Mouse (Mus musculus) MEL (cell line): ENCODE data around the gene Evl. TPM values are rescaled to one million over a fixed set of nuclear protein-coding genes. Genes with fewer than 3 reads are reported as not detected.
"Not testable (repeated sequence)": the region's sequence is repeated elsewhere in the genome, so short reads cannot be mapped to it uniquely, and the experiment has no call there.

Experiments
- DNase-seq: peaks from one replicate; pipeline ENCODE4 v3.0.0; 2011; ENCODE audit warnings: low read depth, low spot score
- H3K27ac ChIP-seq: 2 replicates; pipeline ENCODE4 v1.5.1; 2012; ENCODE audit warnings: low read depth, mild to moderate bottlenecking, control low read depth, low read length, moderate library complexity; ENCODE audit not compliant: control insufficient read depth
- H3K27me3 ChIP-seq, 2 experiments: fragments of 150-350 bp in 1 of 2; sonication (generic) in 1 of 2; 2 replicates each; pipeline ENCODE4 v1.6.1; 2012; ENCODE audit warnings: low read length in 2 of 2, mild to moderate bottlenecking in 2 of 2, improper control_type of control experiment in 1 of 2, moderate library complexity in 1 of 2; ENCODE audit not compliant: insufficient read depth in 2 of 2, control insufficient read depth in 1 of 2
- H3K36me3 ChIP-seq, 2 experiments: 2 replicates each; pipeline ENCODE4 v1.6.1; 2012 to 2014; ENCODE audit warnings: low read length in 2 of 2, improper control_type of control experiment in 1 of 2, inconsistent platforms in 1 of 2, mild to moderate bottlenecking in 1 of 2; ENCODE audit not compliant: insufficient read depth in 2 of 2, control insufficient read depth in 1 of 2
- H3K4me1 ChIP-seq, 2 experiments: fragments of 150-350 bp in 1 of 2; sonication (generic) in 1 of 2; 2 replicates each; pipeline ENCODE4 v1.6.1; 2012; ENCODE audit warnings: low read length in 2 of 2, improper control_type of control experiment in 1 of 2, mild to moderate bottlenecking in 1 of 2; ENCODE audit not compliant: insufficient read depth in 2 of 2, control insufficient read depth in 1 of 2
- H3K4me3 ChIP-seq, 2 experiments: fragments of 150-350 bp in 1 of 2; sonication (generic) in 1 of 2; 2 replicates each; pipeline ENCODE4 v1.5.1; 2012; ENCODE audit warnings: low read depth in 2 of 2, low read length in 2 of 2, mild to moderate bottlenecking in 2 of 2, moderate library complexity in 2 of 2, control low read depth in 1 of 2, improper control_type of control experiment in 1 of 2; ENCODE audit not compliant: control insufficient read depth in 1 of 2, insufficient read depth in 1 of 2
- H3K79me2 ChIP-seq: 2 replicates; pipeline ENCODE4 v1.6.1; 2012; ENCODE audit warnings: mild to moderate bottlenecking, low read length, moderate library complexity; ENCODE audit not compliant: control insufficient read depth, poor library complexity, insufficient read depth
- H3K9ac ChIP-seq: 2 replicates; pipeline ENCODE4 v1.6.1; 2012; ENCODE audit warnings: low read depth, mild to moderate bottlenecking, control low read depth, low read length, moderate library complexity; ENCODE audit not compliant: control insufficient read depth, poor library complexity, severe bottlenecking
- H3K9me3 ChIP-seq: fragments of 150-350 bp; sonication (generic); replicated peaks from 2 replicates; pipeline ENCODE4 v1.6.1; 2012; ENCODE audit warnings: mild to moderate bottlenecking, low read length, improper control_type of control experiment, moderate library complexity; ENCODE audit not compliant: insufficient read depth
- BHLHE40 ChIP-seq: IDR thresholded peaks from 2 replicates; pipeline ENCODE4 v1.6.1; 2012; ENCODE audit warnings: low read depth, mild to moderate bottlenecking, inconsistent platforms, low read length, improper control_type of control experiment, borderline replicate concordance
- CHD1 ChIP-seq: IDR thresholded peaks from 2 replicates; pipeline ENCODE4 v1.6.1; 2012; ENCODE audit warnings: low read depth, mild to moderate bottlenecking, inconsistent platforms, low read length, improper control_type of control experiment
- CHD2 ChIP-seq: IDR thresholded peaks from 2 replicates; pipeline ENCODE4 v1.6.1; 2011; ENCODE audit warnings: low read length, improper control_type of control experiment
- CTCF ChIP-seq, 3 experiments: IDR thresholded peaks in 2 of 3; conservative IDR thresholded peaks in 1 of 3; 2 replicates each; pipeline ENCODE4 v1.5.1; 2011 to 2012; ENCODE audit warnings: low read length in 3 of 3, low read depth in 2 of 3, mild to moderate bottlenecking in 2 of 3, improper control_type of control experiment in 1 of 3, inconsistent platforms in 1 of 3, mixed read lengths in 1 of 3, moderate library complexity in 1 of 3; ENCODE audit not compliant: control insufficient read depth in 1 of 3, insufficient read depth in 1 of 3, poor library complexity in 1 of 3, severe bottlenecking in 1 of 3
- E2F4 ChIP-seq: IDR thresholded peaks from 2 replicates; pipeline ENCODE4 v1.6.1; 2011; ENCODE audit warnings: low read depth, low read length, improper control_type of control experiment, borderline replicate concordance
- EP300 ChIP-seq, 2 experiments: IDR thresholded peaks; 2 replicates each; pipeline ENCODE4 v1.6.1; 2011; ENCODE audit warnings: improper control_type of control experiment in 2 of 2, low read length in 2 of 2, low read depth in 1 of 2, mild to moderate bottlenecking in 1 of 2
- ETS1 ChIP-seq: IDR thresholded peaks from 2 replicates; pipeline ENCODE4 v1.6.1; 2012; ENCODE audit warnings: low read depth, mild to moderate bottlenecking, inconsistent platforms, low read length, improper control_type of control experiment, moderate library complexity
- GABPA ChIP-seq: IDR thresholded peaks from 2 replicates; pipeline ENCODE4 v1.6.1; 2012; ENCODE audit warnings: low read depth, mild to moderate bottlenecking, inconsistent platforms, low read length, improper control_type of control experiment, moderate library complexity
- GATA1 ChIP-seq: IDR thresholded peaks from 2 replicates; pipeline ENCODE4 v1.6.1; 2011; ENCODE audit warnings: low read depth, low read length, improper control_type of control experiment
- HCFC1 ChIP-seq: IDR thresholded peaks from 2 replicates; pipeline ENCODE4 v1.6.1; 2012; ENCODE audit warnings: low read depth, mild to moderate bottlenecking, inconsistent platforms, low read length, improper control_type of control experiment, moderate library complexity
- KAT2A ChIP-seq: conservative IDR thresholded peaks from 2 replicates; pipeline ENCODE4 v1.6.1; 2012; ENCODE audit warnings: low read depth, low read length, improper control_type of control experiment, inconsistent platforms
- MAX ChIP-seq: IDR thresholded peaks from 2 replicates; pipeline ENCODE4 v1.6.1; 2011; ENCODE audit warnings: low read length, improper control_type of control experiment
- MAZ ChIP-seq: IDR thresholded peaks from 2 replicates; pipeline ENCODE4 v1.6.1; 2012; ENCODE audit warnings: low read depth, mild to moderate bottlenecking, inconsistent platforms, low read length, improper control_type of control experiment
- MEF2A ChIP-seq: IDR thresholded peaks from 2 replicates; pipeline ENCODE4 v1.6.1; 2014; ENCODE audit warnings: low read depth, mild to moderate bottlenecking, inconsistent platforms, low read length, improper control_type of control experiment; ENCODE audit not compliant: poor library complexity, insufficient replicate concordance, severe bottlenecking; ENCODE audit errors: extremely low read depth
- MXI1 ChIP-seq: IDR thresholded peaks from 2 replicates; pipeline ENCODE4 v1.6.1; 2011; ENCODE audit warnings: mild to moderate bottlenecking, low read depth, low read length, improper control_type of control experiment
- MYB ChIP-seq: IDR thresholded peaks from 2 replicates; pipeline ENCODE4 v1.6.1; 2011; ENCODE audit warnings: mild to moderate bottlenecking, low read depth, low read length, improper control_type of control experiment
- MYC ChIP-seq: IDR thresholded peaks from 2 replicates; pipeline ENCODE4 v1.6.1; 2011; ENCODE audit warnings: low read depth, mild to moderate bottlenecking, low read length, improper control_type of control experiment, moderate library complexity
- NELFE ChIP-seq: IDR thresholded peaks from 2 replicates; pipeline ENCODE4 v1.6.1; 2011; ENCODE audit warnings: low read depth, low read length, improper control_type of control experiment
- POLR2AphosphoS2 ChIP-seq: IDR thresholded peaks from 2 replicates; pipeline ENCODE4 v1.6.1; 2011; ENCODE audit warnings: low read length, improper control_type of control experiment
- RAD21 ChIP-seq: IDR thresholded peaks from 2 replicates; pipeline ENCODE4 v1.6.1; 2011; ENCODE audit warnings: mild to moderate bottlenecking, low read depth, low read length, improper control_type of control experiment
- SIN3A ChIP-seq: IDR thresholded peaks from 2 replicates; pipeline ENCODE4 v1.6.1; 2012; ENCODE audit warnings: low read length, improper control_type of control experiment, inconsistent platforms
- TAL1 ChIP-seq: IDR thresholded peaks from 2 replicates; pipeline ENCODE4 v1.6.1; 2012; ENCODE audit warnings: mild to moderate bottlenecking, inconsistent platforms, low read length, moderate library complexity, mixed read lengths
- TBP ChIP-seq: IDR thresholded peaks from 2 replicates; pipeline ENCODE4 v1.8.0; 2011; ENCODE audit warnings: low read depth, low read length, improper control_type of control experiment
- TCF12 ChIP-seq: IDR thresholded peaks from 2 replicates; pipeline ENCODE4 v1.6.1; 2014; ENCODE audit warnings: low read depth, mild to moderate bottlenecking, inconsistent platforms, low read length, improper control_type of control experiment, moderate library complexity
- ZMIZ1 ChIP-seq: IDR thresholded peaks from 2 replicates; pipeline ENCODE4 v1.6.1; 2012; ENCODE audit warnings: low read depth, mild to moderate bottlenecking, inconsistent platforms, low read length, improper control_type of control experiment, moderate library complexity
- ZNF384 ChIP-seq: IDR thresholded peaks from 2 replicates; pipeline ENCODE4 v1.6.1; 2012; ENCODE audit warnings: low read depth, mild to moderate bottlenecking, inconsistent platforms, low read length, improper control_type of control experiment
- polyA plus RNA-seq, 2 experiments: library from polyadenylated mRNA; stranded (reverse) in 1 of 2; unstranded in 1 of 2; fragments of >175 nt in 1 of 2; fragments of >200 nt in 1 of 2; gene quantifications; 2 replicates each; pipeline versions ENCODE4 v1.2.1 to v1.2.4; 2012; ENCODE audit warnings: low replicate concordance in 2 of 2, low read depth in 1 of 2; ENCODE audit not compliant: insufficient read length in 2 of 2, insufficient read depth in 1 of 2, missing spikeins in 1 of 2
- total RNA-seq: library from RNA; depleted of rRNA; stranded (reverse); fragments of 300-350 nt; gene quantifications from 2 replicates; pipeline ENCODE4 v1.2.3, GENCODE M21; 2012; rRNA removed

Evl gene
- not detected in 2 replicates for total RNA-seq
- polyA plus RNA-seq = not detected

GRCm38 (mm10) chr12:108554120-108554841 lies at the start of gene Evl:
Gene Evl, plus strand, starts transcription at chr12:108554720.
- Histone ChIP-seq H3K9me3 (no peaks in the 10 kb centered on the region), H3K4me1 (no peaks in the 10 kb centered on the region), H3K79me2 (no peaks in the 10 kb centered on the region), H3K4me3 (no peak within 1 kb of the TSS), H3K27me3 (no peaks in the 10 kb centered on the region), H3K36me3 (no peaks in the 10 kb centered on the region), H3K27ac (no peak within 1 kb of the TSS), H3K9ac (no peak within 1 kb of the TSS)
- no peak for DNase-seq
- TF ChIP-seq MYC = no peak
- TF ChIP-seq CTCF (IDR thresholded peaks at IDR 0.05 in 2 of 3, conservative IDR thresholded peaks at IDR 0.05 in 1 of 3; ENCODE audit: control insufficient read depth in 1 of 3, insufficient read depth in 1 of 3, low read depth in 2 of 3, low read length in 3 of 3, poor library complexity in 1 of 3, severe bottlenecking in 1 of 3) = no peak
- no peak for TF ChIP-seq ZNF384
- no peak for TF ChIP-seq POLR2AphosphoS2
- TF ChIP-seq BHLHE40 = no peak
- TF ChIP-seq MXI1 = no peak
- no peak for TF ChIP-seq ZMIZ1
- TF ChIP-seq ETS1 = no peak
- no peak for TF ChIP-seq MAZ
- no peak for TF ChIP-seq MYB
- TF ChIP-seq MEF2A = no peak
- no peak for TF ChIP-seq NELFE
- no peak for TF ChIP-seq MAX

GRCm38 (mm10) chr12:108505846-108506245 lies 48.7 kb upstream of the Evl start:
- no peak overlapping the region for H3K9ac ChIP-seq
- H3K4me3 ChIP-seq = no peak overlapping the region
- H3K79me2 ChIP-seq = no peaks in the 10 kb centered on the region
- no peaks in the 10 kb centered on the region for H3K27me3 ChIP-seq
- no peaks in the 10 kb centered on the region for H3K4me1 ChIP-seq
- H3K27ac ChIP-seq = no peak overlapping the region
- DNase-seq = no peak
- no peaks in the 10 kb centered on the region for H3K9me3 ChIP-seq
- no peaks in the 10 kb centered on the region for H3K36me3 ChIP-seq
- TF ChIP-seq TAL1 (no peak), TCF12 (no peak), CHD2 (no peak), MEF2A (no peak), GABPA (no peak), ETS1 (no peak), GATA1 (no peak), MAZ (no peak), RAD21 (no peak), KAT2A (no peak), CHD1 (no peak), HCFC1 (no peak), E2F4 (no peak), EP300 (IDR thresholded peaks at IDR 0.05; ENCODE audit: low read depth in 1 of 2, low read length in 2 of 2) (no peak), TBP (no peak), SIN3A (no peak), MYB (no peak), ZMIZ1 (no peak), POLR2AphosphoS2 (no peak)

GRCm38 (mm10) chr12:108507046-108507445 lies 47.5 kb upstream of the Evl start:
- not testable (repeated sequence) for H3K4me3 ChIP-seq, H3K27ac ChIP-seq, H3K9ac ChIP-seq, H3K27me3 ChIP-seq, H3K36me3 ChIP-seq, H3K4me1 ChIP-seq, H3K9me3 ChIP-seq, DNase-seq, H3K79me2 ChIP-seq
